Mouse (Mus musculus) midbrain, embryonic 13.5 days (tissue): ENCODE measurements around the gene Opcml. TPM values are rescaled to one million over a fixed set of nuclear protein-coding genes. Genes with fewer than 3 reads are reported as not detected.

ENCODE experiments used
- ATAC-seq: fragments of 200-750 bp; cut with Nextera tagmentation; 2 replicates; pipeline ENCODE4 v1.8.0; 2017; ENCODE audit warnings: mild to moderate bottlenecking, moderate TSS enrichment, moderate library complexity
- H3K27ac ChIP-seq: fragments of 300-500 bp; sonication (generic); 2 replicates; pipeline ENCODE4 v1.5.1; 2015; ENCODE audit warnings: inconsistent platforms, mild to moderate bottlenecking, moderate library complexity
- H3K27me3 ChIP-seq: fragments of 300-500 bp; sonication (generic); 2 replicates; pipeline ENCODE4 v1.6.1; 2015; ENCODE audit warnings: mild to moderate bottlenecking, inconsistent platforms
- H3K36me3 ChIP-seq: fragments of 300-500 bp; sonication (generic); 2 replicates; pipeline ENCODE4 v1.6.1; 2015; ENCODE audit warnings: mild to moderate bottlenecking, inconsistent platforms
- H3K4me1 ChIP-seq: fragments of 300-500 bp; sonication (generic); replicated peaks from 2 replicates; pipeline ENCODE4 v1.6.1; 2015; ENCODE audit warnings: inconsistent platforms
- H3K4me2 ChIP-seq: fragments of 300-500 bp; sonication (generic); replicated peaks from 2 replicates; pipeline ENCODE4 v1.6.1; 2015; ENCODE audit warnings: moderate library complexity, mild to moderate bottlenecking, inconsistent platforms
- H3K4me3 ChIP-seq: fragments of 300-500 bp; sonication (generic); replicated peaks from 2 replicates; pipeline ENCODE4 v1.5.1; 2015; ENCODE audit warnings: mild to moderate bottlenecking, inconsistent platforms
- H3K9ac ChIP-seq: fragments of 300-500 bp; sonication (generic); replicated peaks from 2 replicates; pipeline ENCODE4 v1.6.1; 2015; ENCODE audit warnings: mild to moderate bottlenecking, inconsistent platforms
- H3K9me3 ChIP-seq: fragments of 300-500 bp; sonication (generic); 2 replicates; pipeline ENCODE4 v1.6.1; 2016; ENCODE audit warnings: mild to moderate bottlenecking, inconsistent platforms
- WGBS: fragments of 180-500 bp; shearing (Covaris S2); methylation state at CpG from one replicate; pipeline ENCODE4 v1.1.7; 2015; 5-methylcytosine and 5-hydroxymethylcytosine counted together
- polyA plus RNA-seq: library from polyadenylated mRNA; unstranded; fragments of >200 nt; fragmentation: Nextera tagmentation; extraction: Ambion mirVana; gene quantifications from 2 replicates; pipeline ENCODE4 v1.2.1, GENCODE M21; 2015

The Opcml gene
- polyA plus RNA-seq, 1 experiment from 2014 or later = 18.9 TPM

GRCm38 (mm10) chr9:27889636-27890035, 99.1 kb downstream of the Opcml start:
- 0 out of 2 replicates have a peak, but pooled peaks have one; percentile 60 for ATAC-seq
- Histone ChIP-seq H3K4me2 (no peak overlapping the region), H3K4me3 (no peak overlapping the region), H3K27ac (no peak overlapping the region), H3K4me1 (peaks cover 8% of the 10 kb centered on the region; the same call in 1 of the 2 replicates), H3K9me3 (no peaks in the 10 kb centered on the region), H3K36me3 (no peaks in the 10 kb centered on the region), H3K27me3 (no peaks in the 10 kb centered on the region), H3K9ac (no peak overlapping the region)
- WGBS = 35% methylated on average over 5 of the region's 5 CpGs

- Histone ChIP-seq H3K4me3 (no peak overlapping the region), H3K4me2 (no peak overlapping the region), H3K36me3 (no peaks in the 10 kb centered on the region), H3K27ac (no peak overlapping the region), H3K9ac (no peak overlapping the region), H3K27me3 (no peaks in the 10 kb centered on the region), H3K9me3 (no peaks in the 10 kb centered on the region), H3K4me1 (no peaks in the 10 kb centered on the region)
- no peak for ATAC-seq
- WGBS = 69% methylated on average over 3 of the region's 3 CpGs
Measured at GRCm38 (mm10) chr9:27917250-27917649, 126.7 kb downstream of the Opcml start.

GRCm38 (mm10) chr9:27923495-27923894, 132.9 kb downstream of the Opcml start:
- Histone ChIP-seq H3K9ac (no peak overlapping the region), H3K9me3 (no peaks in the 10 kb centered on the region), H3K27ac (no peak overlapping the region), H3K4me3 (no peak overlapping the region), H3K4me2 (no peak overlapping the region), H3K4me1 (peaks cover 6% of the 10 kb centered on the region; the same call in 1 of the 2 replicates), H3K27me3 (no peaks in the 10 kb centered on the region), H3K36me3 (no peaks in the 10 kb centered on the region)
- WGBS = 84% methylated on average over 1 of the region's 1 CpGs
- no peak for ATAC-seq

GRCm38 (mm10) chr9:27923945-27924825, 133.6 kb downstream of the Opcml start:
- peaks cover 6% of the 10 kb centered on the region; the same call in 1 of the 2 replicates for H3K4me1 ChIP-seq
- H3K9ac ChIP-seq = no peak overlapping the region
- ATAC-seq = no peak
- no peaks in the 10 kb centered on the region for H3K27me3 ChIP-seq
- H3K36me3 ChIP-seq = no peaks in the 10 kb centered on the region
- no peak overlapping the region for H3K4me3 ChIP-seq
- 81% methylated on average over 4 of the region's 4 CpGs for WGBS
- no peak overlapping the region for H3K4me2 ChIP-seq
- no peaks in the 10 kb centered on the region for H3K9me3 ChIP-seq
- no peak overlapping the region for H3K27ac ChIP-seq

GRCm38 (mm10) chr9:27925650-27926049, 135.1 kb downstream of the Opcml start:
- Histone ChIP-seq H3K9me3 (no peaks in the 10 kb centered on the region), H3K27ac (no peak overlapping the region), H3K36me3 (no peaks in the 10 kb centered on the region), H3K4me2 (no peak overlapping the region), H3K9ac (no peak overlapping the region), H3K4me3 (no peak overlapping the region), H3K27me3 (no peaks in the 10 kb centered on the region), H3K4me1 (peaks cover 6% of the 10 kb centered on the region; the same call in 1 of the 2 replicates)
- ATAC-seq = peak; percentile 76
- WGBS = 53% methylated on average over 2 of the region's 2 CpGs

GRCm38 (mm10) chr9:27937253-27937652, 146.7 kb downstream of the Opcml start:
- ATAC-seq = no peak
- H3K36me3 ChIP-seq = no peaks in the 10 kb centered on the region
- no peak overlapping the region for H3K4me2 ChIP-seq
- no peak overlapping the region for H3K4me3 ChIP-seq
- H3K27me3 ChIP-seq = no peaks in the 10 kb centered on the region
- no peak overlapping the region for H3K27ac ChIP-seq
- H3K9ac ChIP-seq = no peak overlapping the region
- no peaks in the 10 kb centered on the region for H3K9me3 ChIP-seq
- H3K4me1 ChIP-seq = no peaks in the 10 kb centered on the region

- no peaks in the 10 kb centered on the region for H3K4me1 ChIP-seq
- no peak overlapping the region for H3K4me3 ChIP-seq
- no peaks in the 10 kb centered on the region for H3K9me3 ChIP-seq
- H3K27me3 ChIP-seq = no peaks in the 10 kb centered on the region
- no peak overlapping the region for H3K9ac ChIP-seq
- no peak overlapping the region for H3K27ac ChIP-seq
- ATAC-seq = no peak
- H3K36me3 ChIP-seq = no peaks in the 10 kb centered on the region
- no peak overlapping the region for H3K4me2 ChIP-seq
- 93% methylated on average over 5 of the region's 5 CpGs for WGBS
Measured at GRCm38 (mm10) chr9:27937660-27938059, 147.1 kb downstream of the Opcml start.

- 55% methylated on average over 11 of the region's 11 CpGs for WGBS
- Histone ChIP-seq H3K4me2 (no peak overlapping the region), H3K27me3 (no peaks in the 10 kb centered on the region), H3K9ac (no peak overlapping the region), H3K4me3 (no peak overlapping the region), H3K4me1 (no peaks in the 10 kb centered on the region), H3K27ac (no peak overlapping the region), H3K36me3 (no peaks in the 10 kb centered on the region), H3K9me3 (no peaks in the 10 kb centered on the region)
- ATAC-seq = no peak
Measured at GRCm38 (mm10) chr9:27945323-27946010, 154.9 kb downstream of the Opcml start.

GRCm38 (mm10) chr9:27951110-27951509, 160.5 kb downstream of the Opcml start:
- no peak for ATAC-seq

GRCm38 (mm10) chr9:27961682-27962081, 171.1 kb downstream of the Opcml start:
- Histone ChIP-seq H3K4me1 (no peaks in the 10 kb centered on the region), H3K4me3 (no peak overlapping the region), H3K9me3 (no peaks in the 10 kb centered on the region), H3K27me3 (no peaks in the 10 kb centered on the region), H3K27ac (no peak overlapping the region), H3K36me3 (no peaks in the 10 kb centered on the region), H3K4me2 (no peak overlapping the region), H3K9ac (no peak overlapping the region)
- WGBS = 91% methylated on average over 3 of the region's 3 CpGs
- no peak for ATAC-seq

More at GRCm38 (mm10) chr9:27951110-27951509, 160.5 kb downstream of the Opcml start:
- Histone ChIP-seq H3K27ac (no peak overlapping the region), H3K4me2 (no peak overlapping the region), H3K4me1 (0 out of 2 replicates have a peak, but pooled peaks cover 5% of the 10 kb centered on the region), H3K9me3 (no peaks in the 10 kb centered on the region), H3K36me3 (no peaks in the 10 kb centered on the region), H3K27me3 (no peaks in the 10 kb centered on the region), H3K9ac (no peak overlapping the region), H3K4me3 (no peak overlapping the region)
- WGBS = 35% methylated on average over 5 of the region's 5 CpGs

GRCm38 (mm10) chr9:27963385-27963784, 172.8 kb downstream of the Opcml start:
- no peak for ATAC-seq
- 60% methylated on average over 2 of the region's 2 CpGs for WGBS
- no peak overlapping the region for H3K27ac ChIP-seq
- no peaks in the 10 kb centered on the region for H3K27me3 ChIP-seq
- no peaks in the 10 kb centered on the region for H3K4me1 ChIP-seq
- H3K9ac ChIP-seq = no peak overlapping the region
- H3K4me3 ChIP-seq = no peak overlapping the region
- no peaks in the 10 kb centered on the region for H3K36me3 ChIP-seq
- no peaks in the 10 kb centered on the region for H3K9me3 ChIP-seq
- no peak overlapping the region for H3K4me2 ChIP-seq

- H3K9me3 ChIP-seq = no peaks in the 10 kb centered on the region
- H3K4me1 ChIP-seq = no peaks in the 10 kb centered on the region
- no peaks in the 10 kb centered on the region for H3K36me3 ChIP-seq
- no peak for ATAC-seq
- H3K4me3 ChIP-seq = no peak overlapping the region
- 74% methylated on average over 10 of the region's 10 CpGs for WGBS
- no peak overlapping the region for H3K4me2 ChIP-seq
- no peaks in the 10 kb centered on the region for H3K27me3 ChIP-seq
- no peak overlapping the region for H3K27ac ChIP-seq
- no peak overlapping the region for H3K9ac ChIP-seq
Measured at GRCm38 (mm10) chr9:27964902-27965550, 174.5 kb downstream of the Opcml start.
